Mouse (Mus musculus): ENCODE measurements around the gene Nebl. TPM values are rescaled to one million over a fixed set of nuclear protein-coding genes. Genes with fewer than 3 reads are reported as not detected.
A peak's percentile ranks its signal among the peaks of the same experiment; 100 is the strongest.

The Nebl gene
- polyA plus RNA-seq, 1 experiment from 2014 or later = 220 TPM

DNA sequence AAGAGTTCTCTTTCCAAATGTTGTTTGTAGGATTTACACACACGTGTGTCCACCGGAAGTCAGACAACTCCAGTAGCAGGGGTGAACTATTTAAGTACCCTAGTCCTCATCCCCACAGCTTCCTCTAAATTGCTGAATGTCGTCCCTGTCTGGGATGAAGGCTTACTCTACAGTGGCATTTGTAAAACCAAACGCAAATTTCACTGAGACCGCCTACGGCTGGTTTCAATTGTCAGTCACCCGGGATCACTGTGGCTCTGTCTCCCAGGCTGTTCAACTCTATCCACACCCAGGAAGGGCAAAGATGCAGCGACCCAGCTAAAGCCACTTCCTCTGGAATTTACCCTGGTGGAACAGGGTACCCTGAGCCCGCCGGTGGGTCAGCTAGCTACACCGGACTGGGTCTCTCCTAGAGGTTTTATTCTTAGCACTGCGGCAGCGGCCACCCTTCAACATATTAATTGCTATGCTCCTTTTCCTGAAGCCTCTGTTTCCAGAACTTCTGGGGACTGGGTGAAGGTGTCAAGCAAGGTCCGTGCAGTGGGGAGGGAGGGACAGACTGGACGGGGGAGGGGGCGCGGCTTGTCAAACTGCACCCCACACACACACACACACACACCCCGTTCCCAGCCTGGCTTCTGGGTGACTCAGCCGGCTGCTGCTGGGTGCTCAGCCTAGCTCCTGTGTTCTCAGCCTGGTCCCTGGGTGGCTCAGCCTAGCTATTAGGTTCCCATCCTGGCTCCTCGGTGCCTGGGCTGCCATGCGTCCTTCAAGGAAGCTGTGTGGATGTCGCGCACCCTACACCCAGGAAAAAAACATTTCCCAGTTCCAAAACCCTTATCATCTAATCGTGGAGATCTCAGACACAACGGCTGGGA is 1.3 kb downstream of the Nebl start:
- H3K4me1 ChIP-seq = peaks cover 10% of the 10 kb centered on the region; the same call in 1 of the 2 replicates
- WGBS = 6% methylated on average over 25 of the region's 25 CpGs
- no peaks in the 10 kb centered on the region for H3K9me3 ChIP-seq
- peak overlapping the region; percentile 98 for H3K4me2 ChIP-seq
- H3K27ac ChIP-seq (replicated peaks) = no peak overlapping the region
- peak overlapping the region; percentile 84 for H3K9ac ChIP-seq
- H3K4me3 ChIP-seq = peak overlapping the region; percentile 74
- ATAC-seq (ENCODE audit: extremely low read depth, insufficient number of reproducible peaks, low FRiP score, low TSS enrichment) = 0 out of 2 replicates have a peak, but pooled peaks have one; percentile 7
- H3K36me3 ChIP-seq = no peaks in the 10 kb centered on the region
- peaks cover 51% of the 10 kb centered on the region for H3K27me3 ChIP-seq (replicated peaks)

DNA sequence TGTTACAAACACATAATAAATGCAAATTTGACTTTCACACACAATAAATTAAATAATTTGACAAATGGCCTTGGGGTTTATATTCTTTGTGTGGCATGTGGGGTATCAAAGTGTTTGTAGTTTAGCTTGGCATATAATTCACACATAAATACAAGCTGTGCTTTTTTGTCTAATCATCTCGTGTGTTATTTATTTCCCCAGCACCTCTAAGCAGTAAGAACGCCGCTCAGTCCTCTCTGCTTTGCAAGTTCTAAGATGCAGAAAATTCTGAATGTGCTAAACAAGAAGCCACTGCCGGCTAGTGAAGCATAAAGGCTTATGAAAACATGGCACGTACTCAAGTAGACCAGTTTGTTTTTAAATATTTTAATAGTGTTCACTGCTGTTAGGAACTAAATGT is 6.9 kb downstream of the Nebl start:
- no peak overlapping the region for H3K9ac ChIP-seq

DNA sequence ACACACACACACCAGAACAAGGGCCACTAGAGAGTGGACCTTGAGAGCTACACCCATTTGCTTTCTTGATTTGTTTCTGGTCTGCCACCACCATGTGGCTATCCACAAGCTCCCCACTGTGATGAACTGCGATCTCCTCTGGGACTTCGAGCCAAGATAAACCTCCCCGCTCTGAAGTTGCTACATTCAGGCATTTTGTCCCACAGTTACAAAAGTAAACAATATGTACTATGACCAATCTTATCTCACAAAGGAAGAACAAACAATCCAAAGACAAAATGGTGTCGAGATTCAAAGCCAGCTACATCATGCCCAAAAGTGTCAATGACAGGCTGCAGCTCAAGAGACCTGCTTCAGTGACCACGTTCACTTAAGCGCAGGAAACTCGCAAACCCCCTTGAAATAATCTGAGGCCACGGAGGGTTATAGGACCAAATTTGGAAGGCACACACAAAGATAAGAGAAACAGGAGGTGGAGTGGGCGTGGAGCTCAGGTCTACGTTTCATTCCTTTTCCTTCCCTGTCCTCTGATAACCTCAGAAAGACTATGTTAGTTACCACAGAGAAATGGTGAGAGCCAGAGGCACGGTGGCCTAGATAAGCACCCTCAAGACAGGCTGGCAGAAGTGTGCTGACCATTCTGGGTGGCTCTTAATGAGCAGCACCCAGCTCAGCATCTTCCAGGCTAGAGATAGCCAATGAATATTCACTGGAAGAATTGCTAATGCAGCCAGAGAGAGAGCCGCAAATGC is 7.8 kb downstream of the Nebl start:
- Histone ChIP-seq H3K4me2 (peak overlapping the region; percentile 43), H3K9me3 (no peaks in the 10 kb centered on the region), H3K4me3 (no peak overlapping the region), H3K9ac (no peak overlapping the region), H3K27me3 (replicated peaks) (peaks cover 10% of the 10 kb centered on the region), H3K27ac (replicated peaks) (no peak overlapping the region), H3K36me3 (no peaks in the 10 kb centered on the region), H3K4me1 (peaks cover 11% of the 10 kb centered on the region)
- 19% methylated on average over 12 of the region's 12 CpGs for WGBS
- ATAC-seq (ENCODE audit: extremely low read depth, insufficient number of reproducible peaks, low FRiP score, low TSS enrichment) = no peak

More for the DNA sequence above, 6.9 kb downstream of the Nebl start:
- no peak overlapping the region for H3K4me2 ChIP-seq
- H3K4me1 ChIP-seq = peaks cover 11% of the 10 kb centered on the region
- H3K4me3 ChIP-seq = no peak overlapping the region
- no peaks in the 10 kb centered on the region for H3K36me3 ChIP-seq
- WGBS = 77% methylated on average over 5 of the region's 5 CpGs
- H3K27me3 ChIP-seq (replicated peaks) = peaks cover 20% of the 10 kb centered on the region
- no peak overlapping the region for H3K27ac ChIP-seq (replicated peaks)
- ATAC-seq (ENCODE audit: extremely low read depth, insufficient number of reproducible peaks, low FRiP score, low TSS enrichment) = no peak
- H3K9me3 ChIP-seq = no peaks in the 10 kb centered on the region

DNA sequence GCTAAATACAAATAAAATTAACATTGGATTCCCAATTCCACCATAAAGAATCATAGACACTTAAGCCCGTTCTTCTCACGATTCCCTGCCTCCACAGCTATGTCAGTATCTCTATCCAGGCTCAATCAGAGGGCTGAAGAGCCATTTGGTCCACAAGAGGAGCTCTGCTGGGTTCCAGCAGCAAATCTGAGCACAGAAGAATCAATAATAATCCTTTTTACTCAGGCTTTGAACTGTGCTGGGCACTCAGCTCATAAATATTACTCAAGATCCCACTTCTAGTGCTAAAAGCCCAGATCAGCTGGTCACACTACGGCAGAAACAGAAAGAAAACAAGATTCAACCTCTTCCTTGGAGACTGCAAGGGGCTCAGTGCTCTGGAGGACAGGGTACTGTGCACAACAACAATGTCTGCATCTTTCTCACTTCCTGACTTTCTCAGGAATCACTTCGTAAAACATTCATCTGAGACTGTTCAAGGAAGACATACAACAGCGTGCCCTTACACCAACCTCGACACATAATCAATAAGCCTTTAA is 10.0 kb downstream of the Nebl start:
- no peaks in the 10 kb centered on the region for H3K36me3 ChIP-seq
- H3K9ac ChIP-seq = no peak overlapping the region
- H3K4me2 ChIP-seq = no peak overlapping the region
- H3K4me1 ChIP-seq = peaks cover 21% of the 10 kb centered on the region
- H3K27ac ChIP-seq (replicated peaks) = no peak overlapping the region
- ATAC-seq (ENCODE audit: extremely low read depth, insufficient number of reproducible peaks, low FRiP score, low TSS enrichment) = no peak
- H3K4me3 ChIP-seq = no peak overlapping the region
- H3K27me3 ChIP-seq (replicated peaks) = peaks cover 2% of the 10 kb centered on the region
- no peaks in the 10 kb centered on the region for H3K9me3 ChIP-seq
- 64% methylated on average over 6 of the region's 6 CpGs for WGBS

GRCm38 (mm10) chr2:17718281-17718680 is 13.0 kb downstream of the Nebl start:
- H3K4me3 ChIP-seq = no peak overlapping the region
- H3K9ac ChIP-seq = no peak overlapping the region
- 68% methylated on average over 1 of the region's 1 CpGs for WGBS
- H3K36me3 ChIP-seq = no peaks in the 10 kb centered on the region
- no peak for ATAC-seq (ENCODE audit: extremely low read depth, insufficient number of reproducible peaks, low FRiP score, low TSS enrichment)
- peaks cover 14% of the 10 kb centered on the region for H3K4me1 ChIP-seq
- H3K27me3 ChIP-seq (replicated peaks) = no peaks in the 10 kb centered on the region
- H3K4me2 ChIP-seq = no peak overlapping the region
- no peak overlapping the region for H3K27ac ChIP-seq (replicated peaks)
- H3K9me3 ChIP-seq = no peaks in the 10 kb centered on the region

DNA sequence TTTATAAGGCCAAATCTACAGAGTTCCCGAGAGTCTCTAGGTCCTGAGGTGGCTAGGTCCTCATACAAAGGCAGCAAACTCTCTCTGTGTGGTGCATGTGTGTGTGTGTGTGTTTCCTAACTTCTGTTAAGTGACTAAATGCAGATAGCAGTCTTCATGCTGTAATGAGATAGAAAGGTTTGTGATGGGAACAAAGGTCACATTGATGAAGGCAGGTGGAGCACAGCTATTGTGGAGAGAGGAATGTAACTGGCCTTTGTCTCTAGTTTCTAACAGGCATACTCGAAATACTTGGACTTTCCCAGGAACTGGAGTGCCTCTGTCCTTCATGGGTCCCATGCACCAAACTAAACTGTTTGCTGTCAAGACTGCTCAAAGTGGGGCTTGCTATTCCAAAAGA is 14.1 kb downstream of the Nebl start:
- Histone ChIP-seq H3K27ac (replicated peaks) (0 out of 2 replicates have a peak overlapping the region, but pooled peaks have one; percentile 16), H3K4me2 (no peak overlapping the region), H3K27me3 (replicated peaks) (no peaks in the 10 kb centered on the region), H3K36me3 (no peaks in the 10 kb centered on the region), H3K4me1 (peaks cover 10% of the 10 kb centered on the region), H3K4me3 (no peak overlapping the region), H3K9ac (no peak overlapping the region), H3K9me3 (no peaks in the 10 kb centered on the region)
- 42% methylated on average over 2 of the region's 2 CpGs for WGBS
- ATAC-seq (ENCODE audit: extremely low read depth, insufficient number of reproducible peaks, low FRiP score, low TSS enrichment) = no peak

DNA sequence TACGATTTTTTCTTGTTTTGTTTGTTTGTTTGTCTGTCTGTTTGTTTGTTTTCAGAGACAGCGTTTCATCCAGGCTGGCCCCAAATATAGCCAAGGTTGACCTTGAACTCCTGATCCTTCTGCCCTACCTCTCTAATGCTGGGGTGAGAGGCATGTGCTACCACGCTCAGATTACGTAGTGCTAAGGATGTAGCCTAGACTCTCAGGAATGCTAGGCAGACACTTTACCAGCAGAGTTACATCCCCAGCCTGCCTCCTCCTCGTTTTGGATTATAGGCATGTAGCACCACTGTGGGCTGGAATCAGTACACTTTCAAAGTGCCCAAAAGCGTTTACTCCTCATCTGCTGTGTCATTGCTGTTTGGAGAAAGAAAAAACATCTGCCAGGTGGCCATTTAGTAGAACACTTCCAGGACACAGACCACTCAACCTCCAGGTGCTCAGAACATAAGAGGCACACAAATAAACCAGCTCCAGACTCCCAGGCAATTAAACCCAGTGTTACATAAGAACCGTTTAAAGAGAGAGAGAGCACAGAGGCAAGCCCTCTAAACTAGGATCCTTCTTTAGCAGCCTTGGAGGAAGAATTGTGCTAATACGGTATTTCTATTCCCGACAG is 16.0 kb downstream of the Nebl start:
- Histone ChIP-seq H3K4me3 (no peak overlapping the region), H3K4me2 (no peak overlapping the region), H3K36me3 (no peaks in the 10 kb centered on the region), H3K27me3 (replicated peaks) (no peaks in the 10 kb centered on the region), H3K27ac (replicated peaks) (no peak overlapping the region), H3K9ac (no peak overlapping the region), H3K4me1 (peaks cover 10% of the 10 kb centered on the region), H3K9me3 (no peaks in the 10 kb centered on the region)
- 55% methylated on average over 9 of the region's 9 CpGs for WGBS
- no peak for ATAC-seq (ENCODE audit: extremely low read depth, insufficient number of reproducible peaks, low FRiP score, low TSS enrichment)

GRCm38 (mm10) chr2:17714661-17715060 is 16.6 kb downstream of the Nebl start:
- WGBS = 81% methylated on average over 14 of the region's 14 CpGs
- Histone ChIP-seq H3K9ac (no peak overlapping the region), H3K36me3 (no peaks in the 10 kb centered on the region), H3K27me3 (replicated peaks) (no peaks in the 10 kb centered on the region), H3K4me2 (no peak overlapping the region), H3K4me1 (peaks cover 10% of the 10 kb centered on the region), H3K9me3 (no peaks in the 10 kb centered on the region), H3K27ac (replicated peaks) (no peak overlapping the region), H3K4me3 (no peak overlapping the region)
- ATAC-seq (ENCODE audit: extremely low read depth, insufficient number of reproducible peaks, low FRiP score, low TSS enrichment) = no peak

GRCm38 (mm10) chr2:17714124-17714523 is 17.1 kb downstream of the Nebl start:
- ATAC-seq (ENCODE audit: extremely low read depth, insufficient number of reproducible peaks, low FRiP score, low TSS enrichment) = no peak
- WGBS = 63% methylated on average over 4 of the region's 4 CpGs
- Histone ChIP-seq H3K27ac (replicated peaks) (no peak overlapping the region), H3K4me2 (no peak overlapping the region), H3K27me3 (replicated peaks) (no peaks in the 10 kb centered on the region), H3K36me3 (no peaks in the 10 kb centered on the region), H3K9me3 (no peaks in the 10 kb centered on the region), H3K4me3 (no peak overlapping the region), H3K4me1 (peaks cover 10% of the 10 kb centered on the region), H3K9ac (no peak overlapping the region)

GRCm38 (mm10) chr2:17711216-17711615 is 20.0 kb downstream of the Nebl start:
- no peaks in the 10 kb centered on the region for H3K9me3 ChIP-seq
- H3K27ac ChIP-seq (replicated peaks) = no peak overlapping the region
- 82% methylated on average over 5 of the region's 5 CpGs for WGBS
- no peak overlapping the region for H3K4me3 ChIP-seq
- H3K27me3 ChIP-seq (replicated peaks) = no peaks in the 10 kb centered on the region
- no peaks in the 10 kb centered on the region for H3K4me1 ChIP-seq
- H3K4me2 ChIP-seq = no peak overlapping the region
- no peak for ATAC-seq (ENCODE audit: extremely low read depth, insufficient number of reproducible peaks, low FRiP score, low TSS enrichment)
- no peak overlapping the region for H3K9ac ChIP-seq
- no peaks in the 10 kb centered on the region for H3K36me3 ChIP-seq

DNA sequence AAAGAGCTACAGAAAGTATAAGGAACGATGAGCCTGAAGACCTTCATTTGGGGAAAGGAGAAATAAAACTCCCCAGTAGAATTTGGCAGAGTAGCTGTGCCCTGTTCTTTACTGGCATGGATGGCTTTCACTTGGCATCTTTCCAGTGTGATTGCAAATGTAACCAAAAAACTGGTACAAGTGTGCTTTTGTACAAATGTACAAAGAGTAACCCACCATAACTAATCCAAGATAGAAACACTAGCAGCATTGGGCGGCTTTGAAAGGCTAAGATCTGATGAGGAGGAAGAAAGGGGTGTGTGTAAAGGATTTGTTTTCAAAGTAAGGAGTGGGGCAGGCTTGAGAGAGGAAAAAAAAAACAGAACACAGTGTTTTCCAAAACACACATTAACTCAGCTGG is 21.2 kb downstream of the Nebl start:
- Histone ChIP-seq H3K27me3 (replicated peaks) (no peaks in the 10 kb centered on the region), H3K4me1 (no peaks in the 10 kb centered on the region), H3K9ac (no peak overlapping the region), H3K27ac (replicated peaks) (no peak overlapping the region), H3K4me3 (no peak overlapping the region), H3K4me2 (no peak overlapping the region), H3K36me3 (no peaks in the 10 kb centered on the region), H3K9me3 (no peaks in the 10 kb centered on the region)
- ATAC-seq (ENCODE audit: extremely low read depth, insufficient number of reproducible peaks, low FRiP score, low TSS enrichment) = no peak
- 75% methylated on average over 2 of the region's 2 CpGs for WGBS

Measured in heart, embryonic 13.5 days (tissue).